Mouse (Mus musculus): Measurements from ENCODE around the gene Sh2d2a. TPM values are rescaled to one million over a fixed set of nuclear protein-coding genes. Genes with fewer than 3 reads are reported as not detected.

The Sh2d2a gene
- total and polyA plus RNA-seq, 3 experiments, result not detected

DNA sequence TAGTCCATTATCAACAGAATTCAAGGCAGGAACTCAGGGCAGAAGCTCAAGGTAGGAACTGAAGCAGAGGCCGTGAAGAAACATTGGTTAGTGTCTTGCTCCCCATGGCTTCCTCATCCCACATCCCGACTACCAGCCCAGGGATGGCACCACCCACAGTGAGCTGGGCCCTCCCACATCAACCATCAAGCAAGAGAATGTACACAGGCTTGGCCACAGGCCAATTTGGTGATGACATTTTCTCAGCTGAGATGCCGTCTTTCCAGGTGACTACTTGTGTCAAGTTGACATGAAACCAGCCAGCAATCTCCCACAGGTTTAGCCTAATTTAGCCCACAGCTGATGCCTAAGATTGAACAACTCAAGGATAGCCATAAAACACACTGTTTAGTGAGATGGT lies 52.7 kb downstream of the Sh2d2a start:
- peaks cover 0 to 24% of the 10 kb centered on the region in 2 experiments; a peak in 2 of 4 replicates for H3K4me1 ChIP-seq (ENCODE audit: control insufficient read depth in 1 of 2, insufficient read depth in 2 of 2, low read length in 2 of 2)
- TF ChIP-seq ETS1 (IDR thresholded peaks at IDR 0.05; ENCODE audit: low read depth, low read length) (peak; percentile 43; the same call in 1 of the 2 replicates), EP300 (IDR thresholded peaks at IDR 0.05; ENCODE audit: low read depth in 1 of 2, low read length in 2 of 2) (no peak)
- H3K27ac ChIP-seq (ENCODE audit: control insufficient read depth, low read depth, low read length), result peak overlapping the region; percentile 40
- no peaks in the 10 kb centered on the region for H3K27me3 ChIP-seq (ENCODE audit: control insufficient read depth in 1 of 2, insufficient read depth in 2 of 2, low read length in 2 of 2)
- no peak overlapping the region for H3K4me3 ChIP-seq (ENCODE audit: control insufficient read depth in 1 of 2, insufficient read depth in 1 of 2, low read depth in 2 of 2, low read length in 2 of 2)
- peaks cover 0 to 2% of the 10 kb centered on the region in 2 experiments; a peak in 2 of 4 replicates for H3K36me3 ChIP-seq (ENCODE audit: control insufficient read depth in 1 of 2, insufficient read depth in 2 of 2, low read length in 2 of 2)
- DNase-seq (ENCODE audit: low read depth, low spot score), result no peak
- H3K9me3 ChIP-seq (replicated peaks; ENCODE audit: insufficient read depth, low read length), result no peaks in the 10 kb centered on the region
- H3K9ac ChIP-seq (ENCODE audit: control insufficient read depth, low read depth, low read length, poor library complexity, severe bottlenecking), result no peak overlapping the region
- H3K79me2 ChIP-seq (ENCODE audit: control insufficient read depth, insufficient read depth, low read length, poor library complexity), result peaks cover 4% of the 10 kb centered on the region

GRCm38 (mm10) chr3:87899776-87900175 lies 53.2 kb downstream of the Sh2d2a start:
- Histone ChIP-seq H3K27ac (ENCODE audit: control insufficient read depth, low read depth, low read length) (peak overlapping the region; percentile 40), H3K9me3 (replicated peaks; ENCODE audit: insufficient read depth, low read length) (no peaks in the 10 kb centered on the region), H3K4me3 (ENCODE audit: control insufficient read depth in 1 of 2, insufficient read depth in 1 of 2, low read depth in 2 of 2, low read length in 2 of 2) (no peak overlapping the region; a peak in 1 of 4 replicates), H3K4me1 (ENCODE audit: control insufficient read depth in 1 of 2, insufficient read depth in 2 of 2, low read length in 2 of 2) (peaks cover 0 to 24% of the 10 kb centered on the region in 2 experiments; a peak in 2 of 4 replicates), H3K79me2 (ENCODE audit: control insufficient read depth, insufficient read depth, low read length, poor library complexity) (peaks cover 4% of the 10 kb centered on the region), H3K27me3 (ENCODE audit: control insufficient read depth in 1 of 2, insufficient read depth in 2 of 2, low read length in 2 of 2) (no peaks in the 10 kb centered on the region), H3K36me3 (ENCODE audit: control insufficient read depth in 1 of 2, insufficient read depth in 2 of 2, low read length in 2 of 2) (peaks cover 0 to 2% of the 10 kb centered on the region in 2 experiments; a peak in 2 of 4 replicates), H3K9ac (ENCODE audit: control insufficient read depth, low read depth, low read length, poor library complexity, severe bottlenecking) (no peak overlapping the region)
- DNase-seq (ENCODE audit: low read depth, low spot score), result no peak
- no peak for TF ChIP-seq MXI1 (IDR thresholded peaks at IDR 0.05; ENCODE audit: low read depth, low read length)
- no peak for TF ChIP-seq SMC3 (IDR thresholded peaks at IDR 0.05; ENCODE audit: low read depth, low read length)
- TF ChIP-seq MAX (IDR thresholded peaks at IDR 0.05; ENCODE audit: low read length), result no peak
- TF ChIP-seq MYB (IDR thresholded peaks at IDR 0.05; ENCODE audit: low read depth, low read length), result no peak
- no peak for TF ChIP-seq POLR2AphosphoS2 (IDR thresholded peaks at IDR 0.05; ENCODE audit: low read length)
- TF ChIP-seq NELFE (IDR thresholded peaks at IDR 0.05; ENCODE audit: low read depth, low read length), result no peak
- TF ChIP-seq POLR2A (IDR thresholded peaks at IDR 0.05; ENCODE audit: control insufficient read depth in 1 of 2, insufficient read depth in 1 of 2, low read depth in 1 of 2, low read length in 2 of 2, poor library complexity in 1 of 2), result 0 out of 4 replicates have a peak, but pooled peaks of 1 of the 2 experiments have one; percentile 31
- TF ChIP-seq USF2 (IDR thresholded peaks at IDR 0.05; ENCODE audit: borderline replicate concordance in 1 of 2, insufficient read depth in 1 of 2, low read depth in 1 of 2, low read length in 2 of 2), result no peak
- TF ChIP-seq GABPA (IDR thresholded peaks at IDR 0.05; ENCODE audit: low read depth, low read length), result no peak

GRCm38 (mm10) chr3:87901036-87901624 lies 54.6 kb downstream of the Sh2d2a start:
- Histone ChIP-seq H3K79me2 (ENCODE audit: control insufficient read depth, insufficient read depth, low read length, poor library complexity) (peaks cover 6% of the 10 kb centered on the region), H3K36me3 (ENCODE audit: control insufficient read depth in 1 of 2, insufficient read depth in 2 of 2, low read length in 2 of 2) (peaks cover 0 to 5% of the 10 kb centered on the region in 2 experiments; a peak in 2 of 4 replicates), H3K4me3 (ENCODE audit: control insufficient read depth in 1 of 2, insufficient read depth in 1 of 2, low read depth in 2 of 2, low read length in 2 of 2) (peak overlapping the region; percentile 42), H3K27ac (ENCODE audit: control insufficient read depth, low read depth, low read length) (peak overlapping the region; percentile 98), H3K9ac (ENCODE audit: control insufficient read depth, low read depth, low read length, poor library complexity, severe bottlenecking) (peak overlapping the region; percentile 60), H3K9me3 (replicated peaks; ENCODE audit: insufficient read depth, low read length) (no peaks in the 10 kb centered on the region), H3K4me1 (ENCODE audit: control insufficient read depth in 1 of 2, insufficient read depth in 2 of 2, low read length in 2 of 2) (peaks cover 0 to 26% of the 10 kb centered on the region in 2 experiments; a peak in 2 of 4 replicates), H3K27me3 (ENCODE audit: control insufficient read depth in 1 of 2, insufficient read depth in 2 of 2, low read length in 2 of 2) (no peaks in the 10 kb centered on the region)
- peak; percentile 96 for DNase-seq (ENCODE audit: low read depth, low spot score)
- TF ChIP-seq NELFE (IDR thresholded peaks at IDR 0.05; ENCODE audit: low read depth, low read length), result peak; percentile 66
- peak; percentile 68 for TF ChIP-seq HCFC1 (IDR thresholded peaks at IDR 0.05; ENCODE audit: low read depth, low read length)
- peak; percentile 100 for TF ChIP-seq TCF12 (IDR thresholded peaks at IDR 0.05; ENCODE audit: low read depth, low read length)
- no peak for TF ChIP-seq MAX (IDR thresholded peaks at IDR 0.05; ENCODE audit: low read length)
- no peak for TF ChIP-seq ZNF384 (IDR thresholded peaks at IDR 0.05; ENCODE audit: low read depth, low read length)
- TF ChIP-seq RCOR1 (IDR thresholded peaks at IDR 0.05; ENCODE audit: low read depth, low read length), result peak; percentile 87
- no peak; the same call in 1 of the 2 replicates for TF ChIP-seq MAFK (IDR thresholded peaks at IDR 0.05; ENCODE audit: borderline replicate concordance, low read depth, low read length)
- peak; percentile 96 for TF ChIP-seq MYB (IDR thresholded peaks at IDR 0.05; ENCODE audit: low read depth, low read length)
- peak; percentile 55; the same call in 1 of the 2 replicates for TF ChIP-seq ELF1 (IDR thresholded peaks at IDR 0.05; ENCODE audit: low read depth, low read length)
- no peak for TF ChIP-seq GABPA (IDR thresholded peaks at IDR 0.05; ENCODE audit: low read depth, low read length)
- no peak for TF ChIP-seq USF2 (IDR thresholded peaks at IDR 0.05; ENCODE audit: borderline replicate concordance in 1 of 2, insufficient read depth in 1 of 2, low read depth in 1 of 2, low read length in 2 of 2)
- TF ChIP-seq MYC (IDR thresholded peaks at IDR 0.05; ENCODE audit: low read depth, low read length), result peak; percentile 80; the same call in 1 of the 2 replicates
- TF ChIP-seq CTCF (IDR thresholded peaks at IDR 0.05 in 2 of 3, conservative IDR thresholded peaks at IDR 0.05 in 1 of 3; ENCODE audit: control insufficient read depth in 1 of 3, insufficient read depth in 1 of 3, low read depth in 2 of 3, low read length in 3 of 3, poor library complexity in 1 of 3, severe bottlenecking in 1 of 3), result no peak; a peak in 1 of 6 replicates
- peak; percentile 100 for TF ChIP-seq GATA1 (IDR thresholded peaks at IDR 0.05; ENCODE audit: low read depth, low read length)
- TF ChIP-seq KAT2A (conservative IDR thresholded peaks at IDR 0.05; ENCODE audit: low read depth, low read length), result peak; percentile 27; the same call in 1 of the 2 replicates
- TF ChIP-seq EP300 (IDR thresholded peaks at IDR 0.05; ENCODE audit: low read depth in 1 of 2, low read length in 2 of 2), result peak; percentile 100
- peak; percentile 86; the same call in 1 of the 2 replicates for TF ChIP-seq MAZ (IDR thresholded peaks at IDR 0.05; ENCODE audit: low read depth, low read length)
- TF ChIP-seq USF1 (IDR thresholded peaks at IDR 0.05; ENCODE audit: low read depth, low read length), result no peak
- peak; percentile 33 to 54; a peak in 2 of 4 replicates for TF ChIP-seq POLR2A (IDR thresholded peaks at IDR 0.05; ENCODE audit: control insufficient read depth in 1 of 2, insufficient read depth in 1 of 2, low read depth in 1 of 2, low read length in 2 of 2, poor library complexity in 1 of 2)

Data from MEL (cell line).